Mouse (Mus musculus) thymus, adult 2 months (tissue): ENCODE measurements around the gene Gata3. TPM values are rescaled to one million over a fixed set of nuclear protein-coding genes. Genes with fewer than 3 reads are reported as not detected.

ENCODE experiments used
- DNase-seq: peaks from one replicate; pipeline ENCODE4 v3.0.0; 2021
- H3K27ac ChIP-seq: fragments of 200-500 bp; 2 replicates; pipeline ENCODE4 v1.5.1; 2012; ENCODE audit warnings: low read length, control low read depth; ENCODE audit not compliant: control insufficient read depth, insufficient read depth
- H3K27me3 ChIP-seq: fragments of 200-500 bp; 2 replicates; pipeline ENCODE4 v1.6.1; 2012; ENCODE audit warnings: mild to moderate bottlenecking, low read length, moderate library complexity, mixed read lengths; ENCODE audit not compliant: control insufficient read depth, insufficient read depth
- H3K36me3 ChIP-seq: fragments of 200-500 bp; 2 replicates; pipeline ENCODE4 v1.6.1; 2012; ENCODE audit warnings: mild to moderate bottlenecking, low read length, moderate library complexity; ENCODE audit not compliant: control insufficient read depth, insufficient read depth
- H3K4me1 ChIP-seq: fragments of 200-500 bp; replicated peaks from 2 replicates; pipeline ENCODE4 v1.6.1; 2012; ENCODE audit warnings: low read length; ENCODE audit not compliant: control insufficient read depth, insufficient read depth
- H3K4me3 ChIP-seq: fragments of 200-500 bp; 2 replicates; pipeline ENCODE4 v1.5.1; 2012; ENCODE audit warnings: mild to moderate bottlenecking, low read length, control low read depth, moderate library complexity; ENCODE audit not compliant: control insufficient read depth, insufficient read depth
- CTCF ChIP-seq: fragments of 200-500 bp; IDR thresholded peaks from 2 replicates; pipeline ENCODE4 v1.5.1; 2012; ENCODE audit warnings: mild to moderate bottlenecking, control low read depth, low read length, moderate library complexity, borderline replicate concordance; ENCODE audit not compliant: control insufficient read depth, poor library complexity, insufficient read depth; ENCODE audit errors: extremely low read depth
- POLR2A ChIP-seq: fragments of 200-500 bp; IDR thresholded peaks from 2 replicates; pipeline ENCODE4 v1.6.1; 2012; ENCODE audit warnings: mild to moderate bottlenecking, low read length, control low read depth, moderate library complexity; ENCODE audit not compliant: control insufficient read depth, poor library complexity, insufficient read depth; ENCODE audit errors: extremely low read depth
- WGBS: fragments of 180-500 bp; shearing (Covaris S2); methylation state at CpG from one replicate; pipeline ENCODE4 v1.1.7; 2018; 5-methylcytosine and 5-hydroxymethylcytosine counted together
- polyA plus RNA-seq: library from polyadenylated mRNA; depleted of rRNA; stranded (reverse); fragments of >200 nt; gene quantifications from 2 replicates; pipeline ENCODE4 v1.2.3, GENCODE M21; 2012

The Gata3 gene
- polyA plus RNA-seq, 1 experiment, result 87.2 TPM

DNA sequence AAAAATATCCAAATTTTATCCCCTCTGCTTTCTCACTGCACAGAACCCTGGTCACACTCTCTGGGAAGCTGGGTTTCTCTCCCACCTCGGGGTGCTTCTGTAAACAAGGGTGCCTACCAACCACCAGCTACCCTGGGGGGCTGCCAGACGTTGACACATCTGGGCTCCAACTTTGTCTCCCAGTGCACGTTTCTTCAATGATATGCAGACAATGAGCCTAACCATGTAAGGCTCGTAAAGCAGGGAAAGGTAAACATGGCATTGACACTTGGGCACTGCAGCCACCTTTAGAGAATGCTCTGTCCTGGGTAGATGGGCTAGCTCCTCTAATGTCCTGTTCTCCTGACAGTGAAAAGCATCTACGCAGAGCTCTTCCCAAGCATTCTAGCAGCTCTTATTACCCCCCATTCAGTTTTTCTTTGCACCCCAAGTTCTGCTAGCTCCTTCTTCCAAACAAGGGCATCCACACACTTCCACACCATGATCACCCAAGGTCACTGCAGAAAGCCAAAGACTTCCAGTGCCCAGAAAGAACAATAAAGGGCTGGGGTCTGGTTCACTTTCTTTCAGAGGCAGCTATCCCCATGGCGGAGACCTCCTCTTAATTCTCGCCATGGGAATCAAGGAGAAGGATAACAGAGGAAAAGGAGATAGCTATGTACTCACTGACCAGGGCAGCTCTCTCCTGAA is 2.8 kb downstream of the Gata3 start:
- H3K4me1 ChIP-seq, result peaks cover 38% of the 10 kb centered on the region
- peaks cover 51% of the 10 kb centered on the region for H3K27me3 ChIP-seq
- no peak for TF ChIP-seq CTCF
- TF ChIP-seq POLR2A, result no peak
- 48% methylated on average over 7 of the region's 7 CpGs for WGBS
- no peaks in the 10 kb centered on the region for H3K36me3 ChIP-seq
- H3K27ac ChIP-seq, result no peak overlapping the region
- H3K4me3 ChIP-seq, result no peak overlapping the region
- DNase-seq, result no peak

DNA sequence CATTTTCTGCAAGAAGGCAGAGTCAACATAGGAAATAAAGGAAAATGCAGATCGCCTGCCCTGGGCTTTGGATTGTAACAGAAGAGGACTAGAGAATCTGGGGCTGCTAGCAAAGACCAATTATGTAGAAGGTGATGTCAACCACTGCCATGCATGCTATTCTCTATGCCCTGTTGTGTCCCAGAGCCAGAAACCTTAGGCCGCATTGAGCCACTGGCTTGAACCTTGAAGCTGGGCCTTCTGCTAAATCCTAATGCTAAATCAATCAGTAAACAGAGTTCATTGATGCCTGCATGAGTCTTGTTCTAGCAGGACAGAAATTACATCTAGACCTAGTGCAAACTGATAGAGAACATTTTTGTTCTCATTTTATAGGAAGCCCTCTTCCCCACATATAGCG is 3.8 kb downstream of the Gata3 start:
- Histone ChIP-seq H3K36me3 (no peaks in the 10 kb centered on the region), H3K4me1 (peaks cover 47% of the 10 kb centered on the region), H3K27ac (no peak overlapping the region), H3K27me3 (peaks cover 60% of the 10 kb centered on the region), H3K4me3 (no peak overlapping the region)
- no peak for DNase-seq
- WGBS, result 83% methylated on average over 3 of the region's 3 CpGs
- TF ChIP-seq POLR2A (no peak), CTCF (no peak)

DNA sequence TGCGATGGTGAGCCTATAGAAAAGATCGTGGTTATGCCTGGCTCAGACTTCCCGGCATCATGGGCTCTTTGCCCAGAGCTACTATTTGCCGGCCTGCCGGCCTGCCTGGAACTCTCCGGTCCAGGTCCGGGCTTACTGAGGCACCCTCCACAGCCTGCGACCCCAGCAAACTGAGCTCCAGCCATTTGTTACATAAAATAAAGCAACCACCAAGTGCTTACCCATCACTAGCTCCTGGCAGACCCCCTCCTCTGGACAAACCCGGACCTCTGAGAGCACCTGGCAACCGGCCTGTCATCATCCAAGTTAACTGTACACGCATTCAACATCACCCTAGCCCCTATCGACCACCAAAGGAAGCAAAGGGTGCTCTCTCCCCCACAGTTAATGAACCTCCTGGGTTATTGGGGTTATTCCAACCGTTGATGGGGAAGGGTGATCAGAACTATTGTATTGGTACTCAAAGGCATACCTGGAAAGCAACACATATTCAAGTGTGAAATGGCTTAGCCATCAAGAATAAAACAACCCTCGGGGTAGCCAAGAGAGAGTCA is 4.5 kb downstream of the Gata3 start:
- Histone ChIP-seq H3K4me1 (peaks cover 49% of the 10 kb centered on the region), H3K4me3 (no peak overlapping the region), H3K36me3 (no peaks in the 10 kb centered on the region), H3K27me3 (peaks cover 62% of the 10 kb centered on the region), H3K27ac (no peak overlapping the region)
- DNase-seq, result no peak
- TF ChIP-seq CTCF, result no peak
- TF ChIP-seq POLR2A, result no peak
- WGBS, result 67% methylated on average over 14 of the region's 14 CpGs

DNA sequence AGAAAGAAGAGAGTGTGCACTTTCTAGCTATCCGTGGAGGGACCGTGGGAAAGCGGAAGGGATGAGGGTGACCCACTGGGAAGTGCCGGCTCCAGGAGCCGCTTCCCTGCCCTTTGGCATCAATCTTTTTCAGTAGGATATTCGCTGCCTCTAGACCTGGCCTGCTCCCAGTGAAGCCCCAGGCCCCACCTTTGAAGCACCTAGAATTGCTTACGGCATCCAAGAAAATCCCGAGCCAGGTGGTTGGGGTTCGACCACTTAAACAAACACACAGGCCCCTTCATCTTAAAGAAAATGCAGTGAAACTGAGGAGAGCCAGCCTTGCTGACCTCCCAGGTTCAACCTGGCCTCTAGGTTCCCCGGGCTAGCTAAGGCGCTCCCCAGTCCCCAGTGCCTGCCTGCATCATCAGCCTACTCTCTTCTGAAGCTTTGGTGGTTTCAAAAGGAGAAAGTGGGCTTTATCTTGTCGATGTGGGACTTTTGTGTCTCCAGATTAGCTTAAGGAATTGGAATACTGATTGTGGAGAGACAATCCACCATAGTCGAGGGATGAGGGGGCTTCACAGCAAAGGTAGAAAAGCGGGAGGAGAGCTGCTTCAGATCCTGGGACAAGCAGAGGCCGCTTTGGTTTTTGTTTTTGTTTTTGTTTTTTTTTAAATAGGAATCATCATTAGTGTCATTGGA is 5.2 kb downstream of the Gata3 start:
- no peak for DNase-seq
- no peak for TF ChIP-seq CTCF
- TF ChIP-seq POLR2A, result no peak
- Histone ChIP-seq H3K27ac (no peak overlapping the region), H3K4me3 (no peak overlapping the region), H3K27me3 (peaks cover 57% of the 10 kb centered on the region), H3K4me1 (peaks cover 44% of the 10 kb centered on the region), H3K36me3 (no peaks in the 10 kb centered on the region)
- WGBS, result 43% methylated on average over 15 of the region's 15 CpGs

DNA sequence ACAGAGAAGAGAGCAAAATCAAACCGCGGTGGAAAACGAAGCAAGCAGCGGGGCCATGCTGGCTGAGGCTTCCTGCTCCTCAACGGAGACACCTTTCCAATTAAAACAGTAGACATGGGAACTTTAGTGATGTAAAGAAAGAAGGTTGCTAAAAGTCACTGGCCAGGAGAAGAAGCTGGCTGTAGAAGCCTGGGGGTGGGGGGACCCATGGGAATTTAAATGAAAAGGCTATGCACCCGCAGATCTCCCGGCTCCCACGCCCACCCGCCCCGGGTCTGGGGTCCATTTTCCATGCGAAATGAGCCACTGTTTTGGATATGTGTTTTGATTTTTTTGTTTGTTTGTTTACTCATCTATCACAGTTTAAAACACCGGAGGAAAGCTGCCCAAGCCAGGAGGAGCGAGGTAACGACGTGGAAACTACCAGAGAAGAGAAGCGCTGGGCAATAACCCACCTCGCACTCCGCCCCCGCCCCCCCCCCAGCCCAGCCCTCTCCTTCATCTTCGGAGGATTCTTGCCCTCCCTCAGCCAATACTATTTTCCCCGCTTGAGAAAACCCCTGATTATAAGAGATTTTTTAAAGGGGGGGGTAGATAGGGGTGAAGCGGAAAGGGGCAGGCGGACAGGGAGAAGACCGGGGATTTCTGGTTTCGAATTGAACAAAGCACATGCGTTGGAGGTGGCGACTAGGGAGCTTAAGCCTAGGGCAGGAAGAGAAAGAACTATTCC is 5.9 kb downstream of the Gata3 start:
- H3K36me3 ChIP-seq, result no peaks in the 10 kb centered on the region
- peak overlapping the region; percentile 1; the same call in 1 of the 2 replicates for H3K4me3 ChIP-seq
- no peak for DNase-seq
- TF ChIP-seq POLR2A (no peak), CTCF (no peak)
- peaks cover 55% of the 10 kb centered on the region for H3K27me3 ChIP-seq
- peaks cover 39% of the 10 kb centered on the region for H3K4me1 ChIP-seq
- H3K27ac ChIP-seq, result no peak overlapping the region
- WGBS, result 5% methylated on average over 27 of the region's 27 CpGs
